ENCODE assay signal across 13 mouse cellular contexts in the genomic region with DNA sequence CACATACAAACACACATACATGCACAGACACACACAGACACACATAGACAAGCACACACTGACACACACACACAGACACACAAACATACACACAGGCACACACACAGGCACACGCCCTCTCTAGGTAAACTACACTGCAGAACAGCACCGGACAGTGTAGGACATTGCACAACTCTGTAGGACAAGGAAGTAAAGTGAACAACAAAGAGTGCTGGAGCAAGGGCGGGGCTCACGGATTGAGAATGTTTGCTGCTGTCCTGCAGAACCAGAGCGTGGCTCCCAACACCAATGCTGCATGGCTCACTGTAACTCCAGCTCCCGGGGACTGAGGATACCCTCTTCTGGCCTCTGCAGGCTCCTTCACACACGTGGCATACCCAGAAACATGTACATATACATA. TPM values are rescaled to one million over a fixed set of nuclear protein-coding genes. Genes with fewer than 3 reads are reported as not detected.
A peak's percentile ranks its signal among the peaks of the same experiment; 100 is the strongest.
DNase-seq lines count a peak whose midpoint lies in the region; ATAC-seq and TF ChIP-seq lines count a peak whose summit lies in the region.
"Had no signal": no experiment of that assay in that cellular context is flagged by ENCODE, and none has a peak within 500 bp of the region (broad histone marks: within the 10 kb centered on the region; RNA-seq: fewer than 3 reads in every experiment).

No protein-coding gene starts in this region.

- no peak overlapping the region for H3K4me3 ChIP-seq in intestine, embryonic 14.5 days (ENCODE audit: low read depth, low read length)
- H3K4me3 ChIP-seq in liver, postnatal 0 days (ENCODE audit: low read depth, low read length) = no peak overlapping the region
- H3K4me3 ChIP-seq: layer of hippocampus, adult 2 months had no signal

- H3K27ac ChIP-seq in intestine, embryonic 14.5 days (ENCODE audit: low read depth) = no peak overlapping the region
- H3K27ac ChIP-seq in liver, postnatal 0 days (ENCODE audit: low read depth) = peak overlapping the region; percentile 62; the same call in 1 of the 2 replicates
- H3K27ac ChIP-seq: layer of hippocampus, adult 2 months had no signal

- H3K4me1 ChIP-seq in intestine, embryonic 14.5 days (replicated peaks; ENCODE audit: control insufficient read depth, insufficient read depth, low read length) = peaks cover 3% of the 10 kb centered on the region
- peaks cover 37% of the 10 kb centered on the region for H3K4me1 ChIP-seq in liver, postnatal 0 days (ENCODE audit: insufficient read depth)

- no peak for TF ChIP-seq CTCF in liver, postnatal 0 days (IDR thresholded peaks at IDR 0.05; ENCODE audit: low read depth)

- intact Hi-C loops in heart, postnatal 14 days (cut with DNase I) = no loop called here

- no peak for TF ChIP-seq EP300 in liver, postnatal 0 days (IDR thresholded peaks at IDR 0.05; ENCODE audit: low read depth)

- H3K9me3 ChIP-seq in intestine, embryonic 14.5 days (ENCODE audit: control insufficient read depth, low read length) = no peaks in the 10 kb centered on the region
- no peaks in the 10 kb centered on the region for H3K9me3 ChIP-seq in liver, postnatal 0 days (ENCODE audit: low read length)
- H3K9me3 ChIP-seq: G1E had no signal

- H3K9ac ChIP-seq in intestine, embryonic 14.5 days (ENCODE audit: low read length) = no peak overlapping the region
- no peak overlapping the region for H3K9ac ChIP-seq in liver, postnatal 0 days (replicated peaks)

- H3K27me3 ChIP-seq in intestine, embryonic 14.5 days (replicated peaks; ENCODE audit: control insufficient read depth, insufficient read depth, low read length) = no peaks in the 10 kb centered on the region
- H3K27me3 ChIP-seq in liver, postnatal 0 days (ENCODE audit: insufficient read depth, low read length) = no peaks in the 10 kb centered on the region

- peak; percentile 42 for DNase-seq in R1 (ENCODE audit: low read depth, low spot score)
- DNase-seq in intestine, embryonic 14.5 days (ENCODE audit: low spot score) = no peak
- peak; percentile 58 for DNase-seq in liver, postnatal 0 days
- DNase-seq in neural tube, embryonic 10.5 days (ENCODE audit: extremely low spot score, low spot score) = no peak
- DNase-seq in right cerebral cortex, postnatal 4 days = no peak
- DNase-seq in spleen, adult 12 weeks (ENCODE audit: low spot score) = no peak
- DNase-seq in heart, postnatal 14 days = no peak
- DNase-seq: kidney, adult 18-20 months had no signal

- 67% methylated on average over 7 of the region's 7 CpGs for WGBS in intestine, embryonic 14.5 days
- WGBS in liver, postnatal 0 days (ENCODE audit: insufficient replicate concordance) = 25% methylated on average over 7 of the region's 7 CpGs

- peak; percentile 36; the same call in 1 of the 2 replicates for ATAC-seq in intestine, embryonic 14.5 days (replicated peaks; ENCODE audit: low FRiP score, low TSS enrichment, low read depth)
- peak; percentile 89 for ATAC-seq in liver, postnatal 0 days
- peak; percentile 75 for ATAC-seq in neutrophil, adult 5-6 weeks (ENCODE audit: extremely low read depth, insufficient number of reproducible peaks, low FRiP score, poor library complexity, severe bottlenecking)

- H3K4me2 ChIP-seq in intestine, embryonic 14.5 days (ENCODE audit: low read length) = no peak overlapping the region
- H3K4me2 ChIP-seq in liver, postnatal 0 days (ENCODE audit: low read depth, low read length) = no peak overlapping the region

- H3K36me3 ChIP-seq in intestine, embryonic 14.5 days (ENCODE audit: control insufficient read depth, insufficient read depth, low read length) = no peaks in the 10 kb centered on the region
- peaks cover 13% of the 10 kb centered on the region; the same call in 1 of the 2 replicates for H3K36me3 ChIP-seq in liver, postnatal 0 days (replicated peaks; ENCODE audit: insufficient read depth, low read length)

RNA-seq across cellular contexts. Expression of a gene that starts 17.9 kb away (rescaled TPM):
- 19.7 and 20.1 TPM in 2 replicates for polyA plus RNA-seq in intestine, embryonic 14.5 days (2014; fragmentation: Nextera tagmentation; extraction: Ambion mirVana)
- 9.0 and 9.2 TPM in 2 replicates for polyA plus RNA-seq in liver, postnatal 0 days (2015; fragmentation: Nextera tagmentation; extraction: Ambion mirVana)
- total RNA-seq in neutrophil, adult 5-6 weeks (2017) = 20.9 and 26.2 TPM in 2 replicates
- 10 to 100 TPM; 13.1 to 14.2 TPM for total RNA-seq in heart, postnatal 14 days (2021)

RNA-seq across cellular contexts. Expression of a gene that starts 18.1 kb away (rescaled TPM):
- 11.1 and 13.3 TPM in 2 replicates for polyA plus RNA-seq in intestine, embryonic 14.5 days (2014; fragmentation: Nextera tagmentation; extraction: Ambion mirVana)
- polyA plus RNA-seq in liver, postnatal 0 days (2015; fragmentation: Nextera tagmentation; extraction: Ambion mirVana) = 27.3 and 30.0 TPM in 2 replicates
- total RNA-seq in neutrophil, adult 5-6 weeks (2017) = 161 and 176 TPM in 2 replicates
- 1 to 10 TPM; 2.3 to 2.6 TPM for total RNA-seq in heart, postnatal 14 days (2021)

RNA-seq across cellular contexts. Expression of a gene that starts 32.8 kb away (rescaled TPM):
- 150 and 154 TPM in 2 replicates for polyA plus RNA-seq in intestine, embryonic 14.5 days (2014; fragmentation: Nextera tagmentation; extraction: Ambion mirVana)
- polyA plus RNA-seq in liver, postnatal 0 days (2015; fragmentation: Nextera tagmentation; extraction: Ambion mirVana) = 59.5 and 64.3 TPM in 2 replicates
- total RNA-seq in neutrophil, adult 5-6 weeks (2017) = 21.1 and 22.1 TPM in 2 replicates
- 10 to 100 TPM; 23.9 to 25.0 TPM for total RNA-seq in heart, postnatal 14 days (2021)

RNA-seq across cellular contexts. Expression of a gene that starts 58.6 kb away (rescaled TPM):
- 0.64 TPM in 1 of 2 replicates, not detected in the other for polyA plus RNA-seq in intestine, embryonic 14.5 days (2014; fragmentation: Nextera tagmentation; extraction: Ambion mirVana)
- polyA plus RNA-seq in liver, postnatal 0 days (2015; fragmentation: Nextera tagmentation; extraction: Ambion mirVana) = not detected in 2 replicates
- total RNA-seq in neutrophil, adult 5-6 weeks (2017) = not detected in 2 replicates
- not detected for total RNA-seq in heart, postnatal 14 days (2021)
- total RNA-seq: G1E; heart, adult 8-10 months; hematopoietic stem cell, adult 5-6 weeks had no signal
- polyA plus RNA-seq: G1E had no signal

Comparison
In these comparisons a context has a peak if more than half of its experiments do, and no peak if none do; other contexts are left out.
1. DNase-seq: peak in R1 (single experiment) and liver, postnatal 0 days (single experiment); none in intestine, embryonic 14.5 days (single experiment), neural tube, embryonic 10.5 days (single experiment), right cerebral cortex, postnatal 4 days (single experiment), spleen, adult 12 weeks (single experiment) and heart, postnatal 14 days (0 of 2).
2. ATAC-seq: peak in every context shown above with its lines; median percentile 89 in liver, postnatal 0 days; 75 in neutrophil, adult 5-6 weeks; 36 in intestine, embryonic 14.5 days.
3. RNA of a gene that starts 18.1 kb away (total RNA-seq): 161 to 176 TPM in neutrophil, adult 5-6 weeks; 2.3 to 2.6 TPM in heart, postnatal 14 days; every median in the first group is over 10 times any median in the second.